Mouse (Mus musculus) MN1 (cell line): ENCODE measurements around the gene Grn.
"Not testable (repeated sequence)": the region's sequence is repeated elsewhere in the genome, so short reads cannot be mapped to it uniquely, and the experiment has no call there.

Experiments
- DNase-seq: peaks from one replicate; pipeline ENCODE4 v3.0.0-alpha.2; 2016; ENCODE audit warnings: low spot score

The Grn gene

DNA sequence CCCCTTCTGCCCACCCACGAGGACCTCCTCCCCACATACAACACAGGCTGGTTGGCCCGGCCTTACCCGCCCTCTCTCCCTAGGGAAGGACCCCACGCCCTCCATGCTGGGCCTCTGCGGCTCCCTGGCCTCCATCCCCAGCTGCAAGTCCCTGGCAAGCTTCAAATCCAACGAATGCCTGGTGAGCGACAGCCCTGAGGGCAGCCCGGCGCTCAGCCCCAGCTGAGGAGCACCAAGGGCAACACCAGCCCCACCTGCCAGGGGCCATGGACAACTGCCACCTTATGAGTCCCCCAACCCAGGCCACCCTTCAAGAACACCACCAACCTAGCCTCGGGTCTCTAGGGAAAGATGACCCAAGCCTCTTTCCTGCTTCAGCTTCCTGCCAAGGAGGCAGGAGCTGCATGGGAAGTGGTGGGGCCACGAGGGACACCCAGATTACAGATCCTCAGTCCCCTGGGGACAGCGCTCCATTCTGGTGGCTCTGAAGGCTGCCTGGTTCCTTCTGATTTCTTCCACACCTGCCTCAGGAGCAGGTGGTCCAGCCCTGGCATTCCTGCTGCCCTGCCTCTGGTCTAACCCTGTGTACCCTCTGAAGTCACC is 28.1 kb upstream of the Grn start:
- peak; percentile 54 for DNase-seq

DNA sequence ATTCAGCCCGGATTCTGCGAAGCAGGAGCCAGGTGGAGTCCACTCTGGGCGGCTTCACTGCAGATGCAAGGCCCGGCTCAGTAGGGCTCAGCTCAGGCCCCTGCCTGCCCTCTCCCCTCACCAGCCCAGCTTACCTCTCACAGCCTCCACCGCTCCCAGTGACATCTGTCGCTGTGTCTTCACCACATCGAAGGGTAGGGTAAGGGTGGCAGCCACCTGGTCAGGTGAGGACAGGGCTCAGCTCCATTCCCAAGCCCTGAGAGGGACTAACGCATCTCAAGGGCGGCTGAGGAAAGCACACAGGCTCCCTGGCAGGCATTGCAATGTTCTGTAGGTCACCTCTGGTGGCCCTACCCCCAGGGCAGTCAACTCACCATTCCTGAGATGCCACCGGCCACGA is 26.5 kb upstream of the Grn start:
- no peak for DNase-seq

DNA sequence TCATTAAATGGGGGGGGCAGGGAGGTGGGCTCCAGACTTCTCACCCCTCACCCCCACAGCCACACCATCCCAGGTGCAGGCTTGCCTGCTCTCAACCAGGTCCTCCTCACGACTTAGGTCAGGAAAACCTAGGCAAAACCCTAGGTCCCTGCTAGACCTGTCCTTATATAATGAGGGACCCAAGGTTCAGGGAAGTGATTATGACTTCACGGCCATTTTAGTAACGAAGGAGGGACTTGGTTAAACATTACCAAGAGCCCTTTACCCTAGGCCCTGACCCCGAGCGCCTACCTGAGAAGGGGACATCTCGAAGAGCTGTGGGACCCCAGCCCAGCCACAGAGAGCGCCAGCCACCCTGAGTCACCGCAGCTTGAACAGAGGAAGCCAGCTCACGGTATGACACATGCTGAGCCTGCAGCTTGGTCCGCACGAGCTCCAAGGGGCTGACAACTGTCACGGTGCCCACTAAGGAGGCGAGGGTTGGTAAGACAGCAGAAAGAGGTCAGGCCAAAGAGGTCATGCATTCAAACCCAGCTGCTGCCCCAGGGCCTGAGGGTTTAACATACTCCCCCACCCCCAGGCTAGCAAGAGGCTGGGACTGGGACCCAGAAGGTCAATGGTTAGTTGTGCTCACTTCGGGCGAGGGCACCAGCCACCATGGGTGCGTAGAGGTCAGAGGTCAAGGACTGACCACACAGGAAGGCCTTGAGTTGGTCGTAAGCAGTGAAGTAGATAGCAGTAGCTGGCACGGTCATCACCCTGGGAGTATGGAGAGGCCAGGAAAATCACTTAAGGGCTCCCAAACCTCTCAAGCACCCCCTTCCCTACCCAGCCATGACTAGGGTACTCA is 25.7 kb upstream of the Grn start:
- no peak for DNase-seq

DNA sequence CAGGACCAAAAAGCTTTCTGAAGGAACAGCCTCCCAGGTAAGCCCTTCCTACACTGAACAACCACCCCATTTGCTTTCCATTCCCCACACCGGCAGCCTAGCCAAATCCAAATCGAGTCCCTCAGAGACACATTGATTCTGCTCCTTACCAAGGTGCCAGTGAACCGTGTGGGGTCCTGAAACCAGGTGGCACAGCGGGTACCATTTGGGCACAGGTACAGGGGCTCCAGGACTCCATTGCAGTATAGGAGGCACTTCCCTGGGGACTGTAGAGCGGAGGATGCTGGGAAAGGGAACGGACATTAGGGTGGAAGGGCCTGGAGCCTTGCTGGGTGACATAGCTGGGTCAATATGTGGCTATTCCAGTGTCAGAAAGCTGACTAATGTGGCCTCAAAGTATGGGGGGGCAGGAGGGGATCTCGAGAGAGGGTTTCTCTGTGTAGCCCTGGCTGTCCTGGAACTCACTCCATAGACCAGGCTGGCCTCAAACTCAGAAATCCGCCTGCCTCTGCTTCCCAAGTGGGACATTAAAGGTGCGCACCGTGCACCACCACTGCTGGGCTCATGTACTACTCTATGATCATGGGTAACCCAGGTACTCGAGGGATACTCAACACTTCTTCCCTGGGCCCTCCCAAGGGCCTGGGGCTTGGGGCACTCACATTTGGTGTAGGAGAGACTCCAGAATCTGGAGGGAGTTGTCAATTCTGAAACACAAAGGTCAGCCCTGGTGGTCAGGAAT is 24.4 kb upstream of the Grn start:
- DNase-seq = no peak

DNA sequence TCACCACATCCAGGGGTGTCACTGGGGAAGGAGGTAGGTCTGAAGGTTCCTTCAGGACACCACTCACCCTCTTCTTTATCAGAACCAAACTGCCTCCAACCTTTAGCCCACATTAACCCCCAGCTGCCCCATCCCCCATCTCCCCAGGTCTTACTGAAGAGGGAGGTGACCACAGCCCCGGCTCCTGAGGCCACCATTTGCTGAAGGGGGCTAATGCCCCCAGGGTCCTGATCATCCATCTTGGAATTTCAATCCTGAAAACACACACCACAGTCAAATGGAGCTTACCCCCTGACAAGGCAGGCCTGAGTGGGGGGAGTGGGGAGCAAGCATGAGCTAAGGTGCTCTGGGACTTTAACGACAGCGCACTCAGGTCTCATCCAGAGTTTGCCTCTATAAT is 23.7 kb upstream of the Grn start:
- DNase-seq = no peak

DNA sequence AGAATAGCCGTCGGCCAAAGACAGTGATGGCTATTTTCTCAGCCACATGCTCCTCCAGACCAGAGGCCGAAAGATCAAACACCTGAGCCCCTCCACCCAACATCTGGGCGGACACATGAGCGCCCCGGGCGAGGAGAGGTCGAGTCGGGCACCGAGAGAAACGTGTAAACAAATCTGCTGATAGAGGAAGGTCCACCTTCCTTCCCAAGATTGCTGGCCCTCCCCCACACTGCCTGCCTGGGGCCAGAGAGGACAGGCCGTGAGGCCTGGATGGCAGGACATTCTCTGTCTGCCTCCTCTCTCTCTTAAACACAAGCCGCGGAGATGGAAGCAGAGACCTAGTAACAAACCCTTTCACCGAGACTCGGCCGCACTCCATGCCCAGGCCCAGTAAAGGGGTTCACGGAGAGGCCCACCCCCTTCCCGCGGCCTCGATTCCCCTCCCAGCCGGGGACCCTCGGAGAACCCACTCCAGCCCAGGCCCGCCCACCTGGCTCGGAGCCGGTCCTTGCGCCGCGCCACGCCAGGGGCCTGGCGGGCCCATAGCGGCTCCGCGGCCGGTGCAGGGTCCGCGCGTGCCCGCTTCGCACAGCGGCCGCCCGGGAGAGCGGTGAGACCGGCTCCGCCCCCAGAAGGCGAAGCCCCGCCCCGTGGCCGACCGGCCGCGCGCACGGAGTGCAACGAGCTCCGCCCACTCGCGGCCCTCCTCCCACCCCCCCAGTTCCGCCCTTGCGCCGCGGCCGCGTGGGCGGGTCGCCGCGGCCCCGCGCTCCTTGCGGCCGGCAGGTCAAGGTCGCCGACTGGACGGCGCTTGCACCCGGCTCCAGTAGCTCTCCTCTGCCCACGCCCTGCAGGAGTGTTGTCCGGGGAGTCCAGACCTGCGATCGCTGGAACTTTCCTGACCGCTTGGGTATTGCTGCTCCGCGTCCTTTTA is 22.9 kb upstream of the Grn start:
- peak; percentile 93 for DNase-seq

DNA sequence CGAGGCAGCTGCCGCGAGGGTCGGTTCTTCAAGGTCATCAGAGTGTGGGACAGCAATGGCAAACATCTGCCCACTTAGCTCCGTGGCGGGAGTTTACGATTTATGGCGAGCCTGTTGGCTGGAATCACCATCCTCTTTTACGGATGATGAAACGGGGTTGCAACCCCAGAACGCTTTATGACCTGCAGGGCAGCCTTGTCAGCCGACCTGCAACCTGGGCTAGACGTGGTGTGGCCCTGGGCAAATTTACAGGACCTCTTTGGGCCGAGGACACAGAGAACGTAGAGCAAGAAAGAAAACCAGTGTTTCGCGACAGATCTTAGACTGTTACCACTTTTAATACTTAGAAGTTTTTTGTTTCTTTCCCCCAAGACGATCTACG is 22.3 kb upstream of the Grn start, which contains the start of gene Slc25a39:
TSS of gene Slc25a39 (minus strand) at position 113 of the 382 bp plus-strand sequence.
- peak; percentile 79 for DNase-seq

DNA sequence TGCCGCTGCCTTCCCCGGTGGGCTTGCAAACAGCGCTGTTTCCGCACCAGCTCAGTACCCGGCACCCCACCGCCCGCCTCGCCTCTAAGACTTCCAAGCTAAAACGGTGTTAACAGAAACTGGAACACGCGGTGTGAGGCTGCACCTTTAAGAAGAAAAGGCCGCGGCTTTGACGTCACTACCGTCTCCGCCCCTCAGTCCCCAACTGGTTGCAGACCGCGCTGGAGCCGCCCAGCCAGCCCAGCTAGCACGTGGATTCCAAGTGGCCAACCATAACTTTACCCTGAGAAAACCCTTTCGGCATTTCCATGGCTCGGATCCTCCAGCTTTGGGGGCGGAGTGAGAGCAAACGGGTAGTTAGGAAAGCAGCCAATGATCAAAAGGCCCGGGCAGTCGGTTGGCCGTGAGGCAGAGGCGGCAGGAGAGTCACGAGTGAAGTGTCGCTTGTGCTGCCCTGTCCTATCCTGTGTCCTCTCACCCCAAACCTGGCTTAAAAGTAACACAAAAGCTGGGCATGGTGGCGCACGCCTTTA is 21.7 kb upstream of the Grn start:
- peak; percentile 97 for DNase-seq

DNA sequence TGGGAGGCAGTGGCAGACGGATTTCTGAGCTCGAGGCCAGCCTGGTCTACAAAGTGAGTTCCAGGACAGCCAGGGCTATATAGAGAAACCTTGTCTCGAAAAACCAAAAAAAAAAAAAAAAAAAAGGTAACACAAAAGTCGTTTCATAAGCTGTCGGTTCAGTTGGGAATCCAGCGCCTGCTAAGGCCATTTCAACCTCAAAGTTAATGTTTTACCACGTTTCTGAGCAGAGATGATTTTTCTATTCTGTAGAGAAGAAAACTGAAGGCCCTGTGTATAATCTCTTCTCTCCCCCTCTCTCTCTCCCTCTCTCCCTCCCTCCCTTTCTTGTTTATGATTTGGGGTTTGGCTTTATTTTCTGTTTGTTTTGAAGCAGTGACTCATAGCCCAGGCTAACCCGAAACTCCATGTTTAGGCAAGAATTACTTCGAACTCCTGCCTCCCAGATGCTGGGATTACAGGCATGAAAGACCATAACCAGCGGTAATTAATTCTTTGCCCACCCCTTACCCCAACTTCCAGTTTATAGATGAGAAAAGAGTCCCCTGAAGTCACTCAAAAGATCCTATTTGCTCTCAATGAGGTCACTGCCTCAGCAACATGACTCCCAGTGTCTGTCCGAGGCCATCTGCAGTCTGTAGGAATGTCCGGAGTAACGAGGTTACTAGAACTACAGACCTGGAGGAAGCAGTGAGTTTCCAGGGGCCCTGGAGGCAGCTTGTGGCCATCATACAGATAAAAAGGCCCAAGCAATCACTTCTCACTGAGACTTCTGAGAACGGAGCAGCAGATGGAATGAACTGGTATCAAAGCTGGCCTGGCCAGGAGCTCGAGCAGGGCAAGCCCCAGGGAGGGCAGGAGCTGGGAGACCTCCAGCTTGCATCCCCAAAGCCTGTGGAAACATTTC is 21.0 kb upstream of the Grn start:
- peak; percentile 58 for DNase-seq

DNA sequence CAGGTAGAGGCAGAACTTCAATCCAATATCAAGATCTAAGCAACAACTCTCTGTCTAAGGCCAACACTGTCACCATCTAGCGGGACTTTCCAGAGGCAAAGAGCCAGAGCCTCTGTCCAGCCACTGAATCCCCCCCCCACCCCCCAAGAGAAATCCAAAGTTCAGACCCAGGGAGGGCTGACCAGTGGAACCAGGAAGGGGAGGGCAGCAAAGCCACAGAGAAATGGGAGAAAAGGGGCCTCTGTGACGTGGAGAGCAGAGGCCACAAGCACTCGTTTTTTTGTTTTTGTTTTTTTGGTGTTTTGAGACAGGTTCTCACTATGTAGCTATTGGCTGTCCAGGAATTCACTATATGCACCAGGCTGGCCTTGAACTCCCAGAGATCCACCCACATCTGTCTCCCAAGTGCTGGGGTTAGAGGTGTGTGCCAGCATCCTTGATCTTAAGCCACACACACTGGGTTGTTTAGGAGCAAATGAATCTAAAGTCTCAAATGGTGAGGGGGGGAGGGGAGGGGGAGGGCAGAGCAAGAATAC is 20.3 kb upstream of the Grn start:
- no peak for DNase-seq

DNA sequence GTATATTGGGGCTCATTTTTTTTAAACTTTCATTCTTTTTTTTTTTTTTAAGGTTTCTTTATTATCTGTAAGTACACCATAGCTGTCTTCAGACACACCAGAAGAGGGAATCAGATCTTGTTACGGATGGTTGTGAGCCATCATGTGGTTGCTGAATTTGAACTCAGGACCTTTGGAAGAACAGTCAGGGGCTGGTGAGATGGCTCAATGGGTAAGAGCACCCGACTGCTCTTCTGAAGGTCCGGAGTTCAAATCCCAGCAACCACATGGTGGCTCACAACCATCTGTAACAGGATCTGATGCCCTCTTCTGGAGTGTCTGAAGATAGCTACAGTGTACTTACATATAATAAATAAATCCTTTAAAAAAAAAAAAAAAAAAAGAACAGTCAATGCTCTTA is 19.8 kb upstream of the Grn start:
- not testable (repeated sequence) for DNase-seq

DNA sequence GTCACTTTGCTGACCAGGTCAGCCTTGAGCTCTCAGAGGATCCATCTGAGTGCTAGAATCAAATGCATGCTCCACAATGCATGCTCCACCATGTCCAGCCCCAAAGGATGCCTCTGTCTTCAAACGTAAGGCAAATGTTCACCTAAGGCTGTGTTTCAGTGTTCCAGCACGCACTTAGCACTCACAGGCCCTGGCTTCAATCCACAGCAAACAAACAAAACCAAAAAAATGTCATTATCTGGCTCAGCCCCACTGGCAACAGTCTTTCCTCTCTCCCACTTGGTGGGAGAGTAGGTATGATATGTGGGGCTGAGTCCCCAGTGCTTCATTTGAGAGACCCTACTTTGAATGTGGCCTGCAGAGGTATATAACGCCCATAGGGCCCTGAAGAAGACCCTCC is 19.1 kb upstream of the Grn start:
- no peak for DNase-seq

DNA sequence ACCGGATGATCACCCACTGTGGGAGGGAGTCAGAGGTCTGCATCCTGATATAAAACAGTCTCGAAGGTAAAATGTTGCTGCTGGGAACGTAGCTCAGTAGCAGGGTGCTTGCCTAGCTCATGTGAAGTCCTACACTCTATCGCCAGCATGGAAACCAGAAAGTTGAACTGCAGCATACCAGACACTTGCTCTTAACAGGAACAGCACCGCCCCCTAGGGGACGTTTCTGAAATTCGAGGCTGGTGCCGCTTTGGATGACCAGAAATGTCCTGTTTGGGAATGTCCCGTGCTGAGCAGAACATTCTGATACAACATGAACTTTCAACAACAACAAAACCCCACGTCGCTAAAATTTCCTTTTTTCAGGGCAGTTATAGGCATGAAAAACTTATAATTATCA is 18.4 kb upstream of the Grn start:
- peak; percentile 93 for DNase-seq

DNA sequence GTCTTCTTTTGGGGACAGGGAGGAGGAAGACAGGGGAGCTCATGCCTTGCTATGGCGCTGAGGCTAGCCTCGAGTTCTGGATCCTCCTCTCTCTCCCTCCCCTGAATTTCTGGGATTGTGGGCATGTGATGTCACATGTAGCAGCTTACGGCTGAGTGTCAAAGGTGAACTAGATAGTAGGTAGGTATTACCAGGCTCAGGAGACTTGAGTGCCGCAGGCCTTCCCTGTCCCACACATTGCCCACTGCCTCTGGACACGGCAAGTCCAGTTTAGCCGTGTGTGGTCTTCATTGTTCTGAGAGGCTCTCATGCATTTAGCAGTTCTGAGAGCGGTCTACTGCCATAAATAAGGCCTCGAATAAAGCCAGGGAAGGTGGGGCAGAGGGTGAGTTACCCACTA is 17.1 kb upstream of the Grn start:
- DNase-seq = no peak

DNA sequence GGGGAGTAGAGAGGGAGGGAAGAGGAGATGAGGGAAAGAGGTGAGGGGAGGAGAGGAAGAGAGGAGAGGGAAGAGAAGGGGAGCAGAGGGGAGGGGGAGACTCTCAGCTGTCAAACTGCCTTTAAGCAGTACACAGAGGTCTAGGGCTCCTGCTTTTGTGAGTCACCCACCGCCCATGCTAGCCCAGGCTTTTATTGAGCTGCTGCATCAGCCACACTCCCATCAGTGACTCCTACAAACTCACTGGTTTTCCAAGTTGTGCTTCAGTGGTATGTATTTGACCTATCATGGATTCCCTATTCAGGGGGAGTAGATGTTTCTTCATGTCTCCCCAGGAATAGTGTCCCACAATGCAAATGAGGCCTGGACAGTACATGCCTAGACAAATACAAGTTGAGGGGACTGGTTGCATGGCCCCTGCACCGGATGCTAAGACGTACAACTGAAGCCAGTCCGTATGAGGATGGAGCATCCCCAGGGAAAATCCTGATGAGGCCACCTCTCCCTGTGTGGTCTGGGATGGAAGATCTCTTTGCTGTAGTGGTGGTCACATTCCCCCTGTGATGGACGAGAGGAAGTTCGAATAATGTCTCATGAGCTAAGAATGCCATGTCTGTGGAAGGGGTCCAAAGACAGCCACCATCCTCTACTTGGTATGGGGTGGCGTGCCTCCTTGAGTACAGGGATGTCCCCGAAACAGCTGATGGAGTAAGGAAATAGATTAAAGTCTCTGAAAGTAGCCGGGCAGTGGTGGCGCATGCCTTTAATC is 14.9 kb upstream of the Grn start:
- DNase-seq = no peak

DNA sequence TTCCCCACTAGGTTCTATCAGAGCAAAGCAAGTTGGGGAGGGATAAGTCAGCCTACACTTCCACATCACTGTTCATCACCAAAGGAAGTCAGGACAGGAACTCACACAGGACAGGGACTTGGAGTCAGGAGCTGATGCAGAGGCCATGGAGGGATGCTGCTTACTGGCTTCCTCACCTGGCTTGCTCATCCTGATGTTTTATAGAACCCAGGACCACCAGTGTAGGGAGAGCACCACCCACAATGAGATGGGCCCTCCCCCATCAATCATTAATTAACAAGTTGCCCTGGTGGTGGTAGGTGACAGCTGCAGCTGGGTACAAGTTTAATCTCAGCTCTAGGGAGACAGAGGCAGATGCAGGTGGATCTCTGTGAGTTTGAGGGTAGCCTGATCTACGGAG is 13.0 kb upstream of the Grn start:
- DNase-seq = no peak

DNA sequence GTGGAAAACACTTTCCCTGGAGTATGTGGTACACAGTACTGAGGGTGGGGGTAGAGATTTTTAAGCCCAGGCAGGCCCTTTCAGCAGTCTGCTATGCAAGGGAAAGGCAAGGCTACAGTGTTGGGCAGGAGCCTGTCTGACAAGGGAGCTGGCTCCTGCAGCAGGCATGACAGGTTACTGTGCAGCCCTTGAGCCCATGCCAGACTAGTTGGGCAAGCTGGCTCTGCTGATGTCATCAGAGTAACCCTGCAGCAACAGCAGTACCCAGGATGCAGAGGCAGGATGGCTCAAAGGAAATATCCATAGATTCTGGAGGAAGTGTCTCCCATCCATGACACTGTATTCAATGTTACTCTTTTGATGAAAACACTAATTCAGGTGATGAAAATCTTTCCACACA is 11.2 kb upstream of the Grn start:
- peak; percentile 51 for DNase-seq

DNA sequence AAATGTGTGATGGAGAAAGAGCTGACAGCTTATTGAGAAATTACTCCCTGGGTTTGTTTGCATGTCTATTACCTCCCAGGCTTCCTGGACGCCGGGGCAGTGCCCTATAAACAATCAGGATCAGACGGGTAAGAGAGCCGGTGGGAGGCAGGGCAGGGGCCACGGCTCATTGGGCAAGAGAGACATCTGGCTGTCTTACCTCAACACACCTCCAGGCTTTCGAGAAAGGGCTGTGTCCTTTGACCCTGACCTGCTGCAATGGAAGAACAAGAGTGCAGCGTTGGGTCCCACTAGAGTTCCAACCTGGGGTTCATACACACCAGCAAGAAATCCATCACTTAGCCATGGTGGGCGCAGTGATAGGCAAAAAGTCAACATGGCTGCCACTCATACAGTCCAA is 8.6 kb upstream of the Grn start:
- DNase-seq = no peak

DNA sequence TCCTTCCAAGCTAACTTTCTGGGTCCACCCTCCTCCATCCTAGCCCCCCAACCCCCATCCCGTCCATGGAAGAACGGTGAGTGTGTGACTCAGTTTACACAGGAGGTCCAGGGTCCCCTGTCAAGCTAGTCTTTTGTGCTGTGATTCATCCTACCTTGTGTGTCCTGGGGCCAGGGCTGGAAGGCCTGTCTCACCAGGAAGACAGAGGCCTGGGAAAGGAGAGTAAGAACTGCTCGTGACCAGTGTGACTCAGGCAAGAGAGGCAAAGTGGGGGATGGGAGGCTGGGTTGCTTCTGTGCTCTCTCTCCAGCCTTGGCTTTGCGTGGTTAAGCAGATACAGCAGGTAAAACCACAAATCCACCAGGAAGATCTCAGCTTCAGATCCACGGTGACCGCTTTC is 5.4 kb upstream of the Grn start:
- peak; percentile 68 for DNase-seq
